Mouse (Mus musculus): Measurements from ENCODE around the gene Cdh4. TPM values are rescaled to one million over a fixed set of nuclear protein-coding genes. Genes with fewer than 3 reads are reported as not detected.

The Cdh4 gene
- polyA plus RNA-seq, 1 experiment from 2014 or later, result 37.5 TPM

DNA sequence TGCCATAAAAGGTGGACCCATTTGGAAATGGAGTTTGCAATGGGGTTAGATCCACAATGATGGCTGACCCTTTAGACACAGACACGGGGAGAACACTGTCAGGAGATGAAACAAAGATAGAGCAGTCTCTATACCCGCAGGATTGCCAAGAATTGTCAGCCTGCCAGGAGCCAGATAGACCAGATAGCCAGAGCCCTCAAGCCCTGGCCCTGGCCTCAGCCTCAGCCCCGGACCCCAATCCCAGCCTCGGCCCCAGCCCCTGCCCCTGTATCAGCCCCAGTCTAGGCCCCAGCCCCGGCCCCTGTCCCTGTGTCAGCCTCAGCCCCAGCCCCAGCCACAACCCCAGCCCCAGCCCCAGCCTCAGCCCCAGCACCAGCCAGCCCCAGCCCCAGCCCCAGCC lies 345.6 kb downstream of the Cdh4 start:
- no peak overlapping the region for H3K9ac ChIP-seq
- peak overlapping the region; percentile 81 for H3K27ac ChIP-seq
- no peak overlapping the region for H3K4me3 ChIP-seq
- no peaks in the 10 kb centered on the region for H3K36me3 ChIP-seq
- ATAC-seq (ENCODE audit: low FRiP score), result peak; percentile 41
- peaks cover 40% of the 10 kb centered on the region for H3K4me1 ChIP-seq (replicated peaks)
- no peaks in the 10 kb centered on the region for H3K9me3 ChIP-seq
- H3K4me2 ChIP-seq, result peak overlapping the region; percentile 31; the same call in 1 of the 2 replicates
- WGBS, result 31% methylated on average over 5 of the region's 5 CpGs
- H3K27me3 ChIP-seq, result 0 out of 2 replicates have a peak, but pooled peaks cover 13% of the 10 kb centered on the region

DNA sequence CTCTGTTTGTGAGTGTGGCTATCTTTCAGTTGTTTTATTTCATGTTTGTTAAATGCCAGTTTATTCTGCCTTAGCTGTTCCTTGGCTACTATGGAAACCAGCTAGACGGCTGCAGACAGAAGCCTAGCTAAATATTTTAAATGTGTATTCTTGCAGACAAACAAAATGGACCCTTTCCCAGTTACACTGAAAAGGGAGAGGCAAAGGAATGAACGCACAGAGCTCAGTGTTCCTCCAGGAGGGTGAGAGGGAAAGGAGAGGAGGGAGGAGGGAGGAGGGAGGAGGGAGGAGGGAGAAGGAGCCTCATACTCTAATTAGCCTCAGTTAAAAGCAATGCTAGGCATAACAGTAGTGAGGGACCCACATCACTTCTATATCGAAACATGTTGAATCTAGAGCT lies 348.5 kb downstream of the Cdh4 start:
- Histone ChIP-seq H3K4me2 (no peak overlapping the region), H3K27ac (no peak overlapping the region), H3K27me3 (0 out of 2 replicates have a peak, but pooled peaks cover 13% of the 10 kb centered on the region), H3K4me3 (no peak overlapping the region), H3K9ac (no peak overlapping the region), H3K4me1 (replicated peaks) (peaks cover 62% of the 10 kb centered on the region), H3K9me3 (no peaks in the 10 kb centered on the region), H3K36me3 (no peaks in the 10 kb centered on the region)
- no peak for ATAC-seq (ENCODE audit: low FRiP score)
- 56% methylated on average over 3 of the region's 3 CpGs for WGBS

DNA sequence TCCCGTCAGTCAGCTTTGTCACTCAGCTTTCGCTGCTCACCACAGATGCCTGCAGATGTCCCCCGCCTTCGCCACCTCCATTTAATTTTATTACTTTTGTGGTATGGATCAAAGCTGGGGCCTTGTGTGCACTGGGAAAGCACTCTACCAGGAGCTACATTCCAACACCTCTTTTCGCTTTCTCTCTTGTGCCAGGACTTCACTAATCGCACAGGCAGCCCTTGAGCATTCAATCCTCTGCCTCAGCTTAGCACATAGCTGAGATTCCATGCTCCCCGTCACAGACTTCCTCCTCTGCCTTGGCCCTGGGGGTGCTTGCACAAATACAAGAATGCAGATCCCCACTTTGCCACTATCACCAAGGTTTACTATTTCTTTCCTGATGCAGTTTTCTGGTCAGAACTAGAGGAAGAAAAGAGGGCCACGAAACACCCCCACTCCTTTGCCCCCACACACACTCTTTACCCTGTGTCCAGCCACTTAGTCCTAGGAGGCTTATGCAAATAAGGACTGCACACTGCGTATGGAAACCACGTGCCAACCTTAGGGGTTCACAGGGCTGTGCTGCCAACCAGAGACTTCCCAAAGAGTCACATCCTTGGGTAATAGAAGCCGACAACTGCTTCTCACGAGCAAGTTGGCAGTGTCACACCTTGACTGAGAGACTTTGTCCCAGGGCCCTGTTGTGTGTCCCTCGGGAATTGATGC lies 350.3 kb downstream of the Cdh4 start:
- Histone ChIP-seq H3K4me1 (replicated peaks) (peaks cover 51% of the 10 kb centered on the region), H3K9ac (no peak overlapping the region), H3K27ac (no peak overlapping the region), H3K27me3 (0 out of 2 replicates have a peak, but pooled peaks cover 13% of the 10 kb centered on the region), H3K36me3 (no peaks in the 10 kb centered on the region), H3K4me2 (no peak overlapping the region), H3K4me3 (no peak overlapping the region), H3K9me3 (no peaks in the 10 kb centered on the region)
- 57% methylated on average over 13 of the region's 13 CpGs for WGBS
- no peak for ATAC-seq (ENCODE audit: low FRiP score)

DNA sequence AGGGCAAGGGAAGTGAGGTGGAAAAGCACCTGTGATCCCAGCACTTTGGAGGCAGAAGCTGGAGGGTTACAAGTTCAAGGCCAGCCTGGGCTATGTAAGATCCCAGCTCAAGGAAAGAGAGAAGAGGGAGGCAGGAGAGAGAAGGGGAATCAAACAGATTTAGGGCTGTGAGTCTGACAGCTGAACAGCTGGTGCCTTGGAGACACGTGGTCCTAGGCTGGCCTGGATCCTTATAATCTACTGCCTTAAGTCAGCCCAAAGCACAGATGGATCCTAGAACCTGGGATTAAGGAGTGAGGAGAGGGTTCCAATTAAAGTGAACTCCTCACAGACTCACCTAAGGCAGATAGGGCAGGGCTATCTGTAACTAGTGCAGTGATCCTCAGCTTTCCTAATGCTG lies 352.1 kb downstream of the Cdh4 start:
- H3K4me1 ChIP-seq (replicated peaks), result peaks cover 40% of the 10 kb centered on the region
- H3K36me3 ChIP-seq, result no peaks in the 10 kb centered on the region
- WGBS, result 55% methylated on average over 1 of the region's 1 CpGs
- no peak for ATAC-seq (ENCODE audit: low FRiP score)
- H3K9ac ChIP-seq, result no peak overlapping the region
- 0 out of 2 replicates have a peak, but pooled peaks cover 6% of the 10 kb centered on the region for H3K27me3 ChIP-seq
- H3K9me3 ChIP-seq, result no peaks in the 10 kb centered on the region
- H3K4me2 ChIP-seq, result no peak overlapping the region
- no peak overlapping the region for H3K4me3 ChIP-seq
- no peak overlapping the region for H3K27ac ChIP-seq

DNA sequence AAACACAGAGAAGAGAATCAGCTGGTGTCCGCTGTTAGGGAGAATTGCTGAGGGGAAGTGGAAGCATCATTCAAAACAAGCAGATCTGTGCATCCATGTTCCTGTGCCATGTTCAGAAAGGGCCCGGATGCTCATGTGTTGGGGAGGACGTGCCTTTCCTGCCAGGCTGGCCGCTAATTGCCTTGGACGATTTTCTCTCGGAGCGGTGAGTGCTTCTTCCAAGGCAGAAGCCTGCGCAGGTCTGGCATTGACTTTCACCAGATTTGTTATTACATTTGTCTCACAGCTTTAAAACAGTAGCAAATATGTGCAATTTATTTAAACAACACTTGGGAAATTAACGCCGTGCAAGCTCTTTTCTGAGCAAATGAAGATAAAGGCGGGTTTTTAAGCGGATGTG lies 353.2 kb downstream of the Cdh4 start:
- ATAC-seq (ENCODE audit: low FRiP score), result no peak
- Histone ChIP-seq H3K27ac (peak overlapping the region; percentile 58), H3K4me2 (no peak overlapping the region), H3K9ac (no peak overlapping the region), H3K4me1 (replicated peaks) (peaks cover 41% of the 10 kb centered on the region), H3K4me3 (no peak overlapping the region), H3K9me3 (no peaks in the 10 kb centered on the region), H3K36me3 (no peaks in the 10 kb centered on the region), H3K27me3 (no peaks in the 10 kb centered on the region)
- WGBS, result 76% methylated on average over 12 of the region's 12 CpGs

DNA sequence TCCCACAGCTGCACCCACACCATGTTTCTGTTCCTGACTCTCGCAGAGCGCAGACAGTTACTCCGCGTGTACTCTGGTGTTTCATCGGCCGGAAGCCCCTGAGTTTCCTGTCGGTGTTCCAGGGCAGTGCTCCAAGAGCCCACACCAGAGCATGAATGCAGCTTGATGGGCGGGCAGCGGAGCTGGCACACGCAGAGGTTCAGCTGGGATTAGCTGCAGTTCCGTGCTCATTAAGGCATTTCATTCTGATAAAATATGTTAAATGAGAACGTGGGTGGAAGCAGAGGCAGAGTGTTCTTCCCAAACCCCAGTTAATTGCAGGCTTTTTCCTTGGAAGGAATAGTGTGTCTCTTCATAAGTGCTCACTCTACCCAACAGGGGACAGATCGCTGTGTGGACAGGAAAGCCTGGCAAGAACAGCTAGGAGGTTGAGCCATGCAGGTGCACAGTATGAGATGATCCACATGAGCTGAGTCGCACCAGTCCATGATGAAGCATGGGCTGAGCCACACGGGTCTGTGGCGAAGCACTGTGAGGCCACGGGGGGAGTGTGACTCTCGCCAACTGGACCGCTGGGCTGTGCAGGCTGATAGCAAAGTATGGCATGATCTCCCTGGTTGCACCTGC lies 357.8 kb downstream of the Cdh4 start:
- WGBS, result 82% methylated on average over 19 of the region's 19 CpGs
- Histone ChIP-seq H3K4me3 (no peak overlapping the region), H3K4me2 (no peak overlapping the region), H3K27me3 (no peaks in the 10 kb centered on the region), H3K27ac (peak overlapping the region; percentile 14; the same call in 1 of the 2 replicates), H3K36me3 (no peaks in the 10 kb centered on the region), H3K4me1 (replicated peaks) (peaks cover 26% of the 10 kb centered on the region), H3K9me3 (no peaks in the 10 kb centered on the region), H3K9ac (no peak overlapping the region)
- peak; percentile 34; the same call in 1 of the 2 replicates for ATAC-seq (ENCODE audit: low FRiP score)

DNA sequence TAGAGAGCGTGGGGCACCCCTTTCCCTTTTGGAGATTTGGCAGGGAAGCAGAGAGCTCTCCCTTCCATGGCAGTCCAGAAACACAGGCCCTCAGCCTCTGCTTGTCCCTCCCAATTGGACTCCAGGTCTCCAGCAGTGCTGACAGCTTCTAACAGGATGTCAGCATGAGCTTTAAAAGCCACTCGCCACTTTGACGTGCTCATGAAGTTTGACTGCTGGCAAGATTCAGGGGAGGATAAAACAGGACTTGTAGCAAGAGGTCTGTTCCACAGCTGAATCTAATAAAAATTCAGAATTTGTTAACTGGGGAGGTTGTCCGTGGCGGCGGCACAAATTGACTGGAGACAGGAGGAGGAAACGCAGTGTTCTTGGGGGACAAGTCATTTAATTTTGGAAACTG lies 358.8 kb downstream of the Cdh4 start:
- Histone ChIP-seq H3K4me3 (no peak overlapping the region), H3K27ac (no peak overlapping the region), H3K9ac (no peak overlapping the region), H3K27me3 (no peaks in the 10 kb centered on the region), H3K4me2 (no peak overlapping the region), H3K36me3 (no peaks in the 10 kb centered on the region), H3K4me1 (replicated peaks) (peaks cover 22% of the 10 kb centered on the region), H3K9me3 (no peaks in the 10 kb centered on the region)
- 76% methylated on average over 7 of the region's 7 CpGs for WGBS
- ATAC-seq (ENCODE audit: low FRiP score), result no peak

DNA sequence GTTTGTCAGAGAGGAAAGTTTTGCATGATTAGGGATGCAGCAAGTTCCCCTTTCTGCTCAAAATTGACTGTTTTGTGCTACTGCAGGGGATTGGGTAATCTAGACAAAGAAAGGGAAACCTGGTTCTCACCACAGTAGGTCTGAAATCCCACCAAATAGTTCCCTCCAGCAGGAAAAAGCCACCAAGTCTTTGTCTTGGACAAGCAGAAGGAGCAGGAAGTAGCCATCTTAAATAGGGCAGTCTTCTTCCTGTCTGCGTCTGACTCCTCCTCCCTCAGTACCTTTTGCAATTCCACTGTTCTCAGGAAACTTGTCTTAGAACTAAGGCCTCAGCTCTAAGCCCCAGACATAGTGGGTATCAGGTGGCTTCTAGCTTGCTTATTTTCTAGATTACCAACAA lies 360.2 kb downstream of the Cdh4 start:
- Histone ChIP-seq H3K27ac (no peak overlapping the region), H3K4me3 (no peak overlapping the region), H3K27me3 (no peaks in the 10 kb centered on the region), H3K9ac (no peak overlapping the region), H3K4me1 (replicated peaks) (peaks cover 22% of the 10 kb centered on the region), H3K36me3 (peaks cover 8% of the 10 kb centered on the region), H3K9me3 (peaks cover 4% of the 10 kb centered on the region; the same call in 1 of the 2 replicates), H3K4me2 (no peak overlapping the region)
- WGBS, result 100% methylated on average over 1 of the region's 1 CpGs
- ATAC-seq (ENCODE audit: low FRiP score), result no peak

DNA sequence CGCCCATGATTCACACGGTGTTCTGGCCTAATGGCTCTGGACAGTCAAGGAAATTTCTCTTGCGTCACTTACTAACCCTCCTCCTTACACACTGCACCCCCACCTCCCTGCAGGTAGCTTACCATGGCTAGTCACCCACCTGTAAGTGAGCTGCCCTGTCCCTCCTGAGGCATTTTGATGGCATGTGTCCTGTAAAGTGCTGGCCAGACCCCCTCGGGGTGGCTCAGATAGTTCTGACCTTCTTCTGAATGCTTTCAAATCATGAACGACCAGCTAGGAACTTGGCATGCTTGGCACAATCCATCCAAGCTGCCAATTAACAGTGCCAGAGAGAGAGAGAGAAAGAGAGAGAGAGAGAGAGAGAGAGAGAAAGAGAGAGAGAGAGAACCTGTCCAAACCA lies 368.9 kb downstream of the Cdh4 start:
- H3K4me3 ChIP-seq, result no peak overlapping the region
- H3K4me1 ChIP-seq (replicated peaks), result peaks cover 18% of the 10 kb centered on the region; the same call in 1 of the 2 replicates
- peaks cover 4% of the 10 kb centered on the region; the same call in 1 of the 2 replicates for H3K9me3 ChIP-seq
- no peaks in the 10 kb centered on the region for H3K27me3 ChIP-seq
- 88% methylated on average over 5 of the region's 5 CpGs for WGBS
- no peak overlapping the region for H3K27ac ChIP-seq
- H3K36me3 ChIP-seq, result peaks cover 8% of the 10 kb centered on the region
- H3K4me2 ChIP-seq, result no peak overlapping the region
- no peak for ATAC-seq (ENCODE audit: low FRiP score)
- H3K9ac ChIP-seq, result no peak overlapping the region

DNA sequence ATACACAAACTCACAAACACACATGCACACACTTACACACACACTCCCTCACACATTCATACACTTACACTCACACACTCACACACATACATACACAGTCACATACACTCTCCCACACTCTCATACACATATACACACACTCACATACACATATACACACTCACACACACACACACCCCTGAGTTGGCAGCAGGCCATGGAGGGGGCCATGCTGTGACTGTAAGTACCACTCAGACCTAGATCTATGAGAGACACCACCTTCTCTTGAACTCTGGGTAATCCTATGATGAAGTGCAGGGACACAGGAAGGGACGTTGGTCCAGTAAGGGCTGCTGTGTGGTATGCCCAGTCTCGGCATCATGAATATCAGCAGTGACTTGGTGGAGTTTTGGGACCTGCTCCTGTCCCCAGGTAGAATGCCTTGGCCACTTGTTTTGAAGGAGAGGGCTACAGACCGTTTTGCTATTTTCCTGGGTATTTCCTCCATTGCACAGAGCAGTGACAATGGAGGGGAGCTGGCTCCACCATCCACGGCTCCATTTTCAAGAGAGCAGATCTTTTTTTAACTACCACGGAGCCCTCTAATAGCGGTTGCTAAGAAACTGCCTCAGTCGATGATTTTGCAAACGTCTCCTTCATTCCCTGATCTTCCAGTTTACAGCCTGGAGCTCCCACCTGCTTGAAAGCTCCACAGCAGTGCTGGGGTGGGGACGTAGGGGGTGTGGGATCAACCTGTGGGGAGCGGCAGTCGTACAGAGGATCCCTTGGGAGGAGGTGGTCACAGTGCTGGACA lies 371.0 kb downstream of the Cdh4 start:
- Histone ChIP-seq H3K9me3 (no peaks in the 10 kb centered on the region), H3K36me3 (no peaks in the 10 kb centered on the region), H3K4me1 (replicated peaks) (peaks cover 22% of the 10 kb centered on the region; the same call in 1 of the 2 replicates), H3K9ac (no peak overlapping the region), H3K27ac (no peak overlapping the region), H3K4me3 (no peak overlapping the region), H3K27me3 (no peaks in the 10 kb centered on the region), H3K4me2 (no peak overlapping the region)
- ATAC-seq (ENCODE audit: low FRiP score), result 0 out of 2 replicates have a peak, but pooled peaks have one; percentile 26
- 64% methylated on average over 11 of the region's 11 CpGs for WGBS

DNA sequence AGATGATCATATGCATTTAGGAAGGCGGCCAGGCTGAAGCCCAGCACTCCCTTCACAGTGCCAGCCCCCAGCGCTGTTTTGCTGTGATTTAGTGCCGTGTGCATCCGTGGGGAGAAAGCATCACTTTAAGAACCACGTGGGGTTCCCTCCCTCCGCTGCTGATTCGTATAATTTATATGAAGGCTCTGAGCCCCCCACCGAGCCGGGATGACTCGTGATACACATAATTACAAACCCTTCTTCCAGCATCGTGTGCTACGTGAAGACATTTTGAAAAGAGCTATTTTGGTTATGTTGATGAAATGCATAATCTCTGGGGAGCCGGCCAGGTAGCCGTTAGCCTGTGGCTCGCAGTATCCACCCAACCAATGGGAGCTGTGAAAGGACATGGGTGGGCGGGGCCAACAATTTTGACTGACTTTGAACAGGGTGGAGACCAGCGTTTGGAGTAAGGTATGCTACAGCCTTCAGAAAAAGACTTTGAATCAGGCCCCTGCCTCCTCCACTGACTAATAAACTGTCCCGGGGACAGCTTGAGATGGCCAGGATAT lies 382.6 kb downstream of the Cdh4 start:
- no peaks in the 10 kb centered on the region for H3K36me3 ChIP-seq
- WGBS, result 25% methylated on average over 18 of the region's 18 CpGs
- peaks cover 2% of the 10 kb centered on the region; the same call in 1 of the 2 replicates for H3K27me3 ChIP-seq
- peak overlapping the region; percentile 79 for H3K27ac ChIP-seq
- peaks cover 49% of the 10 kb centered on the region for H3K4me1 ChIP-seq (replicated peaks)
- H3K9me3 ChIP-seq, result no peaks in the 10 kb centered on the region
- H3K9ac ChIP-seq, result peak overlapping the region; percentile 56
- ATAC-seq (ENCODE audit: low FRiP score), result peak; percentile 60
- no peak overlapping the region for H3K4me3 ChIP-seq
- peak overlapping the region; percentile 33 for H3K4me2 ChIP-seq

DNA sequence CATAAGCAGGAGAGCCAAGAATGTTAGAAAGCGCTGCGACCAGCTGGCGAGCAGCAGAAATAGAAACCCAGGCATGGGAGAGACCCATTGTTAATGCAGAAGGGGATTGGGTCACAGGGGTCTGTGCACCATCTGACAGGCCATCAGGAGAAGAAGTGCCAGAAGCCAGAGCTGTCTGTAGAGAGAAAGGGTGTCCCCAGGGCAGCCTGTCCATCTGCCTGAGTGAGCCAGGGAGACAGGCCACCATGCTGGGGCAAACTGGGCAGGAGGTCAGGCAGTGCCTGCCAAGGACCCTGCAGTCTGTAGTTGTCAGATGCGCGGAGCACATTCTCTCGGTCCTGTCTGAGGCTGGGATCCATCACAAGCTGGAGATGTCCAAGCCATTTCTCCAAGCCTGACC lies 386.7 kb downstream of the Cdh4 start:
- no peak overlapping the region for H3K9ac ChIP-seq
- H3K4me3 ChIP-seq, result no peak overlapping the region
- H3K9me3 ChIP-seq, result no peaks in the 10 kb centered on the region
- H3K4me1 ChIP-seq (replicated peaks), result peaks cover 22% of the 10 kb centered on the region
- no peaks in the 10 kb centered on the region for H3K27me3 ChIP-seq
- no peak overlapping the region for H3K4me2 ChIP-seq
- no peak overlapping the region for H3K27ac ChIP-seq
- no peaks in the 10 kb centered on the region for H3K36me3 ChIP-seq
- ATAC-seq (ENCODE audit: low FRiP score), result no peak
- WGBS, result 75% methylated on average over 6 of the region's 6 CpGs
